Mouse (Mus musculus) left cerebral cortex, postnatal 10 days (tissue): Measurements from ENCODE around the gene Tmem8. TPM values are rescaled to one million over a fixed set of nuclear protein-coding genes. Genes with fewer than 3 reads are reported as not detected.
A peak's percentile ranks its signal among the peaks of the same experiment; 100 is the strongest.
"Not testable (repeated sequence)": the region's sequence is repeated elsewhere in the genome, so short reads cannot be mapped to it uniquely, and the experiment has no call there.

ENCODE experiments used
- DNase-seq, 2 experiments: peaks; one replicate each; pipeline ENCODE4 v3.0.0; 2021 to 2022; ENCODE audit warnings: low spot score in 2 of 2, mixed read lengths in 1 of 2; ENCODE audit errors: extremely low spot score in 1 of 2
- intact Hi-C: fragments of 180-260 bp; cut with DNase I; formaldehyde crosslinking; loops from one replicate; pipeline ENCODE4 v1.15.1; 2025
- total RNA-seq, 2 experiments: library from RNA; stranded (reverse); gene quantifications; 2 replicates each; pipeline ENCODE4 v1.2.3; 2021

The Tmem8 gene
- total RNA-seq, result 1 to 10 TPM; 9.0 to 9.9 TPM

- DNase-seq, result peak in 1 of 2 experiments; percentile 81
- intact Hi-C loops, result no loop called here
Observed at GRCm38 (mm10) chr17:26113181-26113948, at the start of gene Tmem8. Gene Tmem8, plus strand, starts transcription at chr17:26113299.

GRCm38 (mm10) chr17:26064916-26065315 is 48.2 kb upstream of the Tmem8 start:
- peak in 1 of 2 experiments; percentile 10 for DNase-seq
- intact Hi-C loops, result loop anchor here (5.0 kb wide), 1 partner anchor 53 kb away; no protein-coding TSS in a partner anchor

GRCm38 (mm10) chr17:26066488-26067020 is 46.5 kb upstream of the Tmem8 start:
- peak in 1 of 2 experiments; percentile 11 for DNase-seq
- intact Hi-C loops, result loop anchor here (5.0 kb wide), 1 partner anchor 54 kb away; no protein-coding TSS in a partner anchor

- intact Hi-C loops, result loop anchor here (5.0 kb wide), 1 partner anchor 56 kb away; no protein-coding TSS in a partner anchor
- peak in 1 of 2 experiments; percentile 37 for DNase-seq
Observed at GRCm38 (mm10) chr17:26068024-26068830, 44.9 kb upstream of the Tmem8 start.

DNA sequence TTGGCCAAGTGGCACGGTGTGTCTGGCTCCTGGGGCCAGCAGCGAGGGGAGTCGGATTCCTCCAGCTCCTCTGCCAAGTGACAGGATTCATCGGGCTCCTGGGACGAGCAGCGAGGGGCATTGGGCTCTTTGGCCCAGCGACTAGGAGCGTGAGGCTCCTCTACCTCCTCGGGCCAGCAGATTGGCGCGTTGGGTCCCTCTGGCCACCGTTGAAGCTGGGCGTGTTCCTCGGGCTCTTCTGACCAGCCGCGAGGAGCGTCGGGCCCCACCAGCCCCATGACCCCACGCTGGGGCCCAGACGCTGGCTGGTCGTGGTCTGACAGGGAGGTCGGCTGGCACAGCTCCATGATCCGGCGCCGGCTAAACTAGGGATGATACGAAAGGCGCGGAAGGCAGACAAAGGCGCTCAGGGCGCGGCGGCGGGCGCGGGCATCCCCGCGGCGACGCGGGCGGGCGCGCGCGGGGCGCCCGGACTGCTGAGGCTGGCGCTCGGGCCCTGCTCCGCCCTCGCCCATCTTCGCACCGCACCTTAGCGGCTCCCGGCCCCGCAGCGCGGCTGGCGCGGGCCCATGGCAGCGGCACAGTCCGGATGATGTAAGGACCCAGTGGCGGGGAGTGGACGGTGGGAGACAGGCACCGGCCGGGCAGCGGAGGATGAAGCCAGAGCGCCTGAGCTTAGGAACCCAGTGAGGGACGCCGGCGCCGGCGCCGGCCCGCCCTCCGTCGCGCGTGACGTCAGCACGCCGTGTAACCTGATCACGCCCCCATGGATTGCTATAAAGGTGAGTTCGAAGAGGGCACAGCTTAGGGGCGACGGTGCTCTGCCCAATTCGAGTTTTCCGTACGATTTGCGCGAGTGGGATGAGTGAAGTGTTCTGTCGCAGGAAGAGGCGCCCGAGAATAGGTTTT is 44.0 kb upstream of the Tmem8 start, which contains the start of gene Rab11fip3:
Rab11fip3 (minus strand) TSS at position 725 of the 909 bp plus-strand sequence.
- intact Hi-C loops, result loop anchor here (5.0 kb wide), 1 partner anchor 57 kb away; no protein-coding TSS in a partner anchor
- DNase-seq, result peak; percentile 61 to 86

GRCm38 (mm10) chr17:26070136-26070535 is 43.0 kb upstream of the Tmem8 start:
- intact Hi-C loops, result no loop called here

GRCm38 (mm10) chr17:26075246-26075645 is 37.9 kb upstream of the Tmem8 start:
- intact Hi-C loops, result no loop called here
- no peak for DNase-seq

More at GRCm38 (mm10) chr17:26070136-26070535, 43.0 kb upstream of the Tmem8 start:
- DNase-seq, result no peak

GRCm38 (mm10) chr17:26078851-26079250 is 34.2 kb upstream of the Tmem8 start:
- no peak for DNase-seq
- intact Hi-C loops, result no loop called here

GRCm38 (mm10) chr17:26080867-26081266 is 32.2 kb upstream of the Tmem8 start:
- DNase-seq, result no peak
- intact Hi-C loops, result no loop called here

DNA sequence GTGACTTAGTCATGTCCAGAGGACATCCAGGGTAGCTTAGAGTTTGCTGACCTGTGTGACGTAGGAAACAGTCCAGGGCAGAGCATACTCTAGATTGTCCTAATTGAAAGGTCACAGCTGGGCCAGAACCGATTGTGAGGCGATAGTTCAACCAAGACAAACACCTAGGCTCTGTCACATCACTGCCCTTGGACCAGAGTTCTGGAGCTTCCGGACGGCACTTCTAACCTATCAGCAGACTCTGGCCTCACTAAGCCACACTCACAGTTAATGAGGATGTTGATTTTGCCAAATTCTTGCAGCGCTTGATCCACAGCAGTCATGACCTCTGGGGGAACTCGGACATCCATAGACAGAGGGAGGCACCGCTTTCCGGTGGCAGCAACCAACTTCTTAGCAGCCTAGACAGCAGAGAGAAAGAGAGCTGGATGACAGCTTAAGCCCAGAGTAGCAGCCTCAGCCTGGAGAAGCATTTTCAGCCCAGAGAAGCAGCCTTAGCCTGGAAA is 26.0 kb upstream of the Tmem8 start:
- intact Hi-C loops, result no loop called here

GRCm38 (mm10) chr17:26089905-26090632 is 23.0 kb upstream of the Tmem8 start, which contains the start of gene Decr2:
Gene Decr2, minus strand, starts transcription at chr17:26090337.
- intact Hi-C loops, result loop anchor here (2.0 to 5.0 kb wide), 2 partner anchors 49 to 78 kb away; no protein-coding TSS in a partner anchor
- DNase-seq, result peak; percentile 86 to 91

More for the DNA sequence above, 26.0 kb upstream of the Tmem8 start:
- no peak for DNase-seq

- no peak for DNase-seq
- intact Hi-C loops, result loop anchor here (5.0 kb wide), 1 partner anchor 82 kb away; no protein-coding TSS in a partner anchor
Observed at GRCm38 (mm10) chr17:26094531-26095110, 18.5 kb upstream of the Tmem8 start.

DNA sequence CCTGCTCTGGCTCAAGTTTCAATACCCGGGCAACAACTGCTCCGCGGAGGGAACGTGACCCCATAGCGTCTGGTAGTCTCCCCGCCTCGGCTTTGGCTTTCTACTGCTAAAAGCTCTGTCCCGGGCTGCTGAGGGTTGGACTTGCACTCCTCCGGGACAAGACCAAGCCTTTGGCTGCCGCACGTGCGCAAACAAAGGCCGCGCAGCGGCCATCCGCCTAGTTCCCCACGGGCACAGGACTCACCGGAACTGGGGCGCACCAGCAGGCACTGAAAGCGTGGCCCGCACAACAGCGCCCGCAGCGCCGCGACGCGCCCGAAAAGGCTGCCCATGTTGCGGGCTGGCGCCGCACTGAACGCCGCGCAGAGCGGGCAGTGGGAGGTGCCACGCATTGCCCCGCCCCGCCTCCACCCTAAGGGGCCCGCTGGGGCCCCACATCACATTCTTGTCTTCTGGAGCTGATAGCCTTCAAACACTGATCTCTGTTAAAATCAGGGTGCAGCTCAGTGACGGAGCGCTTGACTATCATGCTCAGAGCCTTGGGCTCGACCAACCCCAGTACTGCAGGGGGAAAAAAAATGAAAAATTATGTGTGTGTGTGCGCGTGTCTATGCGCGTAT is 17.9 kb upstream of the Tmem8 start, which contains the start of gene Nme4:
Nme4 (minus strand) TSS at position 482 of the 620 bp plus-strand sequence.
- DNase-seq, result peak in 1 of 2 experiments; percentile 67
- intact Hi-C loops, result no loop called here

DNA sequence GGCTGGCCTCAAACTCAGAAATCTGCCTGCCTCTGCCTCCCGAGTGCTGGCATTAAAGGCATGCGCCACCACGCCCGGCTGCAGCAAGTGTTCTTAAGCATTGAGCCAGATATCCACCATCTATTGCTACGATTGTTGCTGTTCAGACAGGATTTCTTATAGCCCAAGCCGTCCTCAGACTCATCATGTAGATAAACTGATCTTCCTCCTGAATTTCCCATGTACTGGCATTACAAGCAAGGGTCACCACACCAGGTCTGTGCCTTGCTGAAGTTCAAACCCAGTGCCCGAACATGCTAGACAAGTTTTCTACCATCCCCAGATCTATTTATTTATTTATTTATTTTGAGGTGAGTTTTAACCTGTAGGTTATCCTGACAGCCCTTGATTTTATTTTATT is 14.6 kb upstream of the Tmem8 start:
- DNase-seq, result no peak
- intact Hi-C loops, result no loop called here

DNA sequence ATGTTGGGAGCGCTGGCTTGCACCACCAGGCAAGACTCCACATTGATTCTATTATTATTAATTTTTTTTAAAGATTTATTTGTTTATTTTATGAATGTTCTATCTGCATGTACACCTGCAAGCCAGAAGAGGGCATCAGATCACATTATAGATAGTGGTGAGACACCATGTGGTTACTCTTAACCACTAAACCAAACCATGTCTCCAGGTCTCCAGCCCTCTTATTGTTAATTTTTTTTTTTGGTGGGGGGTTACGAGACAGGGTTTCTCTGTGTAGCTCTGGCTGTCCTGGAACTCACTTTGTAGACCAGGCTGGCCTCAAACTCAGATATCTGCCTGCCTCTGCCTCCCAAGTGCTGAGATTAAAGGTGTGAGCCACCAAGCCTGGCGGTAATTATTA is 13.8 kb upstream of the Tmem8 start:
- intact Hi-C loops, result not testable (repeated sequence)

GRCm38 (mm10) chr17:26100166-26100565 is 12.9 kb upstream of the Tmem8 start:
- intact Hi-C loops, result no loop called here

More for the DNA sequence above, 13.8 kb upstream of the Tmem8 start:
- DNase-seq, result not testable (repeated sequence)

More at GRCm38 (mm10) chr17:26100166-26100565, 12.9 kb upstream of the Tmem8 start:
- no peak for DNase-seq
